Mouse (Mus musculus) neural tube, embryonic 10.5 days (tissue): Measurements from ENCODE around the gene Banp.

ENCODE experiments used
- DNase-seq: peaks from one replicate; pipeline ENCODE4 v3.0.0-alpha.2; 2017; ENCODE audit warnings: low spot score; ENCODE audit errors: extremely low spot score

The Banp gene

GRCm38 (mm10) chr8:121926266-121926665 is 23.3 kb upstream of the Banp start:
- no peak for DNase-seq

GRCm38 (mm10) chr8:121927316-121927715 is 22.2 kb upstream of the Banp start:
- no peak for DNase-seq

- no peak for DNase-seq
Observed at GRCm38 (mm10) chr8:121930047-121930446, 19.5 kb upstream of the Banp start.

DNA sequence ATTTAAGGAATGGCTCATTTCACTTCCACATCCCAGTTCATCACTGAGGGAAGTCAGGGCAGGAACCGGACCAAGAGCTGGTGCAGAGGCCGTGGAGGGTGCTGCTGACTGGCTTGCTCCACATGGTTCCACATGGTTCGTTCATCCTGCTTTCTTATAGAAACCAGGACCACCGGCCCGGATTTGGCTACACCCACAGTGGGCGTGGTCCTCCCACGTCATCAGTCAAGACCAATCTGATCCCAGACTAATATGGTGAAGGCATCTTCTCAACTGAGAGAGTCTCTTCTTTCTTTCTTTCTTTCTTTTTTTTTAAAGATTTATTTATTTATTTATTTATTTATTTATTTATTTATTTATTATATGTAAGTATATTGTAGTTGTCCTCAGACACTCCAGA is 18.0 kb upstream of the Banp start:
- DNase-seq, result no peak

DNA sequence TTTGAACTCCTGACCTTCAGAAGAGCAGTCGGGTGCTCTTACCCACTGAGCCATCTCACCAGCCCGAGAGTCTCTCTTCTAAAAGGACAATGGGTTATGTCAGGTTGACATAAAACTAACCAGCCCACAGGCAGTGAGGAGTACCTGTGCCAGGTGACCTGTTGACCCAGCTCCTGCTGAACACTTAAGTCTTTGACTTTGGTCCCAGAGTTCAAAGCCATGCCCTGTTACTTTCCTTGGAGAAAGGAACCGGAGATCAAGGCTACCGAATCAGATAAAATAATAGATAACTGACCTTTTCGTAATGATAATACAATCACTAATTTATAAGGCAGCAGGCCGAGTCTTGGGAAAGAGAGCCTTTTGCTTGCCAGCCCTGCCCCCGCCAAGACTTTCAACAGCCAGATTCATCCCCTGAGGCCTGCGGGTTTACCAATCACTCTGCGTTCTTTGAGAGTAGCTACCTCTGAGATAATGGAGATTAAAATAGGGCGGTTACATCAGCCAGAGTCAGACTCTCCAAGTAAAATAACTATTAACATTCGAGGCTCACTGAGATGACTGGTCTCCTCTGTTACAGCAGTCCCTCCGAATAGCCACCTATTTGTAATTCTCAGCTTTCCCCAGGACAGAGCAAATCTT is 17.4 kb upstream of the Banp start:
- no peak for DNase-seq

DNA sequence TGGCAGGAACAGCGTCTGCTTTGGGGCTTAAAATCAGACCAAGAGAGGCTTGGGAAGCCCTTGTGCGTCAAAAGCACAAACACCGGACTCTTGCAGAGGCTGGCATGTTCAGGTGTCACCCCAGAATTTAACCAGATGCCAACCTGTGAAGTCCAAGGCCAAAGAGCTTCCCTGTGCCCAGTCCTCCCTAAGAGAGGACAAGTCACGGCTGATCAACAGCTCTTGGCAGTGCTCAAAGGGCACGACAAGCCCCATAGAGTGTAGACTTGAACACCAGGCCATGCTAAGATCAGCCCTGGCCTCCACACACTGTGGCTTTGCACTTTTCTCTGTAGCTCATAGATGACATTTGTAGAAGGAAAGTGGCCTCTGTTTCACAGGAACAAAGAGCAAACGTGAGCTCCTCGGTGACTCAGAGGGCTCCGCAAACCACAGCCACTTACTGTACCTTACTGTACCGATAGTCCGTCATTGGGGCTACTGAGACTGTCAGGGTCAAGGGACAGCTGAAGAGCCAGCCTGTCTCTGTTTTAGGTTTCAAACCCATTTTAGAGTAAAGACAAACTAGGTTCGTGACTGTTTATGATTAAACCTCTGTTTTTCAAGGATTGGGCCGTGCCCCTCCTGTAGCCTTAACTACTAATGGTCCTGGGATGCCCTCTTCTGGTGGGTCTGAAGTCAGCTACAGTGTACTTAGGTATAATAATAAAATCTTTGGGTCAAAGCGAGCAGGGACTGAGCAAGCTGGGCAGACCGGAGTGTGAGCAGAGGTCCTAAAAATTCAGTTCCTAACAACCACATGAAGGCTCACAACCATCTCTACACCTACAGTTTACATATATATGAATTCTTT is 16.7 kb upstream of the Banp start:
- DNase-seq, result no peak

GRCm38 (mm10) chr8:121934506-121934905 is 15.0 kb upstream of the Banp start:
- DNase-seq, result no peak

- no peak for DNase-seq
Observed at GRCm38 (mm10) chr8:121934923-121935322, 14.6 kb upstream of the Banp start.

GRCm38 (mm10) chr8:121935341-121936294 is 13.9 kb upstream of the Banp start:
- no peak for DNase-seq

DNA sequence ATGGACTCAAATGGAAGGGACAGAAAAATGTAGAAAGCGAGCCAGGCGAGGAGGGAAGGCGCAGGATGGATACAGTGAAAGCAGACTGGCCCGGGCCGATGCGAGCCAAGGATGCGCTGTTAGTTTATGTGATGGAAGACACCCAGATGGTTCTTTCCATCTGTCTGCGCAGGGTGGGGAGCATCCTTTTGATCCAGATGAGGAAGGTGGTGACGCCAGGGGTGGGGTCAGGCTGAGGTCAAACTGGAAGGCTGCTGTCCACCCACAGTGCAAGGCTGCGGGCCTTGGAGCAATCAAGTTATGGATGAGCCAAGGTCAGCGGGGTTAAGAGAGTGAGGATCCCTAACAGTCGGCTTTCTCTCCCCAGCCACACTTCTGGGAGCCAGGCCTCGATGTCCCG is 13.2 kb upstream of the Banp start:
- no peak for DNase-seq

GRCm38 (mm10) chr8:121938732-121939131 is 10.8 kb upstream of the Banp start:
- DNase-seq, result no peak

GRCm38 (mm10) chr8:121943057-121943540 is 6.5 kb upstream of the Banp start:
- no peak for DNase-seq

DNA sequence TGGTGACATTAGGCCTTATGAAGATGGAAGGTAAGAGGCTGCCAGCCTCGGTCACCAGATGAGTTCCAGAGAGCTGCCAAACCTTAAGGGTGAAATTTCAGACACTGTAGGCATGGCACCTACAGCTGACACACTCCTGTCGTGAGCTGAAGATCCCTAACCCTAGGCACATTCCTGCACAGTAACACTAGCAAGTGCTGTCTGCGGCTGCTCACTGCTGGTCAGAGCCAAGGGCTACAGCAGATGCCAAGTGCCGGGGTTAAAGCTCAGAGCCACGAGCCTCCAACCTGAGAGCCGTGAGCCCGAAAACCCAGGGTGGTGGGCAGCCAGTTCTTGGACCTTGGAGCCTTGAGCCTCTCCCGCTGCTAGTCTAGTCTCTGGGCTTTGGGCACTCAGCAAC is 5.8 kb upstream of the Banp start:
- no peak for DNase-seq

DNA sequence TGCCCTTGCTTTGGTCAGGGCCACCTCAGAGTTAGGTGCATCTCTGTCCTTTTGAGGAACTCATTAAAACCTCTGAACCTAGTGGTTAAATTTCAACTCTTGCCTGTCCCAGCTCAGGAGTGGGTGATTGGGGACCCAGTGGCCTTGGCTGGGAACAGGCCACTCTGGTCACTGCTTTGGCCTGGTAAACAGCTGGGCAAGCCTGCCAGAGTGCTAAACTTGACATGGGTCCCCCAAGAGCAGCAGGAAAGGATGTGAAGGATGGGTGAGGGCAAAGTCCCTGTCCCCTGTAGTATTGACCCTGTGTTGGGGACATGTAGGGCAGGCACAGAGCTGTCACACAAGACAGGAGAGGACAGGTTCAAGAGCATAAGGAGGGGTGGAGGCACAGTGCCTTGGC is 4.7 kb upstream of the Banp start, which contains the start of gene Car5a:
Gene Car5a, minus strand, starts transcription at position 74 of the 400 bp plus-strand sequence.
- no peak for DNase-seq

GRCm38 (mm10) chr8:121946351-121946750 is 3.2 kb upstream of the Banp start:
- DNase-seq, result no peak

DNA sequence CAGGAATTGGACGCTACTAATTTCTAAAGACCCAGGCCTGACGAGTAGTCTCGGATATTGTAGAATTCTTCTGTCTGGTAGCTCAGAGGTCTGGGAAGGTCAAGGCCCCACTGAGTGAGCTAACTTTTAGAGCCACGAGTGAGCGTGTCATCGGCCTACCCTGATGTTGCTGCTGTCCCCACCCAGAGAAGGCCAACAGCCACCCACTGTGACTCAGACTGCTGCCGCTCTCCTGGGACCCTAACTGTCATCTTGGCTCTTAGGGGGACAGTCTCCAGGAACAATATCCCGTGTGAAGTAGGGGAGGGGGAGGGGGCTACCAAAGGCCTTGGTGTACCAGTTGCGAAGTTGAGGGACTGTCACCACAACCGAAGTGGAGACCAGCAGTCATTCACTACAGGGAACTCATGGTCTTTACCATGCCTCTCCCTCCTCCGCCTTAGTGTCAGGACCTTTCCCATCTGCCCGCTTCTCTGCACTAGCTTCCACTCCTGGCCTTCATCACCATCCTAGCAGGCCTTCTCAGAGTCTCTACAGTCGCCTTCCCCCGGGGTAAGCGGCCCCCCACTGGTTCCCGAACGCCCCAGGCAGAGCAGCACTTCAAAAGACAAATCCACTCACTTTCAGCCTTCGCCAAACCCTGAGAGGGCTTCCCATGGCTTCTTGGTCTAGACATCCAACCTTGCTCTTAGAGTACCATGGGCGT is 2.4 kb upstream of the Banp start:
- no peak for DNase-seq

DNA sequence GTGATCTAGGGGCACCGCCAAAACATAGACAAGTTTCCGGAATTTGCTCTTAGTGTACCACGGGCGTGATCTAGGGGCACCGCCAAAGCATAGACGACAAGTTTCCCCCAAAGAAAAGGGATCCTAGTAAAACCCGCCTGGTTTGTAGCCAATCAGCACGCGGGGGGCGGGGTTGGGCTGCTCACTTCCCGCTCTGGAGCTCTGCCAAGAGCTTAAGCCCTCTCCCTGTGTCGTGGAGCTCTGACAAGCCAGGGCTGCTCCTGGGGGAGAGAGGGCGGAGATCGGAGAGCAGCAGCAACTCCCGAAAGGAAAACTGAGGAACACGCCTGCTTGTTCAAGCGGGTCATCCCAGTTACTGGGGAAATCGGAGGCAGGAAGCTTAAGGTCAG is 1.8 kb upstream of the Banp start:
- peak; percentile 90 for DNase-seq

GRCm38 (mm10) chr8:121948321-121949145 is 1.0 kb upstream of the Banp start:
- DNase-seq, result no peak

DNA sequence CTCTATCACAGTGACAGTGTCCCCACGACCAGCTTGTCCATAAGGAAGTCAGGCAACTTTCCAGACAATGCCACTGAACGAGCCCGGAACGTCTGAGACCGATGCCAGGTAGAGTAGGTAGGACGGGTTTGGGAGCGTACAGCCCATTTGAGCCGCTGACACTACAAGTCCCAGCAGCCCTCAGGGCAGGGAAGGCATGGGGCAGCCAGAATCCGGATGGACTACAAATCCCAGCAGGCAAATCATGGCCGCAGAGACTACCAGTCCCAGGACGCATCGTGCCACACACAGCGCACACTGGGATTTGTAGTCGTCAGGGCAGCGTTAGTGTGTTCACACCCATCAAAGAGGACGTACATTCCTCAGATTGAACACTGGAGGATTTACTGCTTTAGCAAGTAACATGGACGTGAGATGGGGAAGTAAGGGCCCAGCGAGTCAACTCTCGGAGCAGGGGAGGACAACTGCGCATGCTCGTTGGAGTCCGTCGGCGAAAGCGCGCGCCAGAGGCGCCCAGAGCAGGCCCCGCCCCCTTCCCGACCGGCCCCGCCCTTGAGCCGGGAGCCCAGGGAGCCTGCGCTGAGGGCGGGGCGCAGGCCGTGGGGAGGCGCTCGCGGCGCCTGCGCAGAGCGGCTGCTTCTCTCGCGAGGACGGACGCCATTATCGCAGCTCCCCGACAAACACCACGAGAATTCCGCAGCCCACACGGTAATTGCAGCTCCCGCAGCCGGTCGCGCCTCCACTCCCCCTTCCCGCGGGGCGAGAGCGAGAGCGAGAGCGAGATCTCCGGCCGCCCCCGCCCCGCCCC is 595 bp downstream of the Banp start:
- DNase-seq, result peak; percentile 98
